Mouse (Mus musculus): ENCODE results near the gene Nmur2.

Gene Nmur2

GRCm38 (mm10) chr11:56040917-56041316, at the start of gene Nmur2:
Gene Nmur2 (minus strand): TSS chr11:56041010.
- DNase-seq (ENCODE audit: low spot score), result peak; percentile 56

GRCm38 (mm10) chr11:56089127-56089689, 48.4 kb upstream of the Nmur2 start:
- no peak for DNase-seq (ENCODE audit: low spot score)

- no peak for DNase-seq (ENCODE audit: low spot score)
Observed at GRCm38 (mm10) chr11:56072131-56072530, 31.3 kb upstream of the Nmur2 start.

GRCm38 (mm10) chr11:56069658-56070057, 28.8 kb upstream of the Nmur2 start:
- DNase-seq (ENCODE audit: low spot score), result no peak

- no peak for DNase-seq (ENCODE audit: low spot score)
Observed at GRCm38 (mm10) chr11:56065147-56065546, 24.3 kb upstream of the Nmur2 start.

GRCm38 (mm10) chr11:56064575-56064974, 23.8 kb upstream of the Nmur2 start:
- DNase-seq (ENCODE audit: low spot score), result no peak

GRCm38 (mm10) chr11:56059236-56059635, 18.4 kb upstream of the Nmur2 start:
- DNase-seq (ENCODE audit: low spot score), result no peak

- DNase-seq (ENCODE audit: low spot score), result no peak
Observed at GRCm38 (mm10) chr11:56054439-56054838, 13.6 kb upstream of the Nmur2 start.

GRCm38 (mm10) chr11:56026854-56027253, 14.0 kb downstream of the Nmur2 start:
- DNase-seq (ENCODE audit: low spot score), result no peak

- no peak for DNase-seq (ENCODE audit: low spot score)
Observed at GRCm38 (mm10) chr11:56025746-56026570, 14.9 kb downstream of the Nmur2 start.

GRCm38 (mm10) chr11:56013510-56014057, 27.2 kb downstream of the Nmur2 start:
- DNase-seq (ENCODE audit: low spot score), result no peak

- DNase-seq (ENCODE audit: low spot score), result no peak
Observed at GRCm38 (mm10) chr11:56012396-56012795, 28.4 kb downstream of the Nmur2 start.

GRCm38 (mm10) chr11:56008277-56008676, 32.5 kb downstream of the Nmur2 start:
- no peak for DNase-seq (ENCODE audit: low spot score)

GRCm38 (mm10) chr11:55992799-55993198, 48.0 kb downstream of the Nmur2 start:
- no peak for DNase-seq (ENCODE audit: low spot score)

- no peak for DNase-seq (ENCODE audit: low spot score)
Observed at GRCm38 (mm10) chr11:55992148-55992547, 48.7 kb downstream of the Nmur2 start.

GRCm38 (mm10) chr11:55991505-55992066, 49.2 kb downstream of the Nmur2 start:
- DNase-seq (ENCODE audit: low spot score), result peak; percentile 84

GRCm38 (mm10) chr11:55984643-55985042, 56.2 kb downstream of the Nmur2 start:
- DNase-seq (ENCODE audit: low spot score), result no peak

GRCm38 (mm10) chr11:55981656-55982055, 59.2 kb downstream of the Nmur2 start:
- DNase-seq (ENCODE audit: low spot score), result peak; percentile 49

- no peak for DNase-seq (ENCODE audit: low spot score)
Observed at GRCm38 (mm10) chr11:55978146-55978545, 62.7 kb downstream of the Nmur2 start.

Data from embryo, embryonic 10.5 days (tissue).